Mouse (Mus musculus) heart, postnatal 0 days (tissue): Measurements from ENCODE around the gene Chst15.

Source experiments
- CTCF ChIP-seq: IDR thresholded peaks from 2 replicates; pipeline ENCODE4 v1.5.1; 2016; ENCODE audit warnings: antibody characterized with exemption, control low read depth, low read depth
- EP300 ChIP-seq: IDR thresholded peaks from 2 replicates; pipeline ENCODE4 v1.6.1; 2016; ENCODE audit warnings: antibody characterized with exemption, low read depth

GRCm38 (mm10) chr7:132337268-132337917 lies 20.4 kb upstream of the Chst15 start:
- no peak for TF ChIP-seq CTCF
- TF ChIP-seq EP300 = no peak
